Mouse (Mus musculus) heart, adult 11 months (tissue): ENCODE measurements at regions not wholly inside any gene's neighbourhood (a gene's known extent, or its start where the extent isn't known, plus 50 kb on each side); places are given as distances from the start of the nearest gene placed in this dataset.

ENCODE experiments used
- DNase-seq: peaks from one replicate; pipeline ENCODE4 v3.0.0; 2022

GRCm38 (mm10) chr19:14873986-14874385 lies 276.1 kb upstream of the Tle4 start:
- peak; percentile 31 for DNase-seq

GRCm38 (mm10) chr19:14871178-14871867 lies 273.5 kb upstream of the Tle4 start:
- DNase-seq = no peak

GRCm38 (mm10) chr19:14862654-14863468 lies 265.0 kb upstream of the Tle4 start:
- no peak for DNase-seq

- DNase-seq = no peak
Observed at GRCm38 (mm10) chr19:14855036-14855435, 257.2 kb upstream of the Tle4 start.

GRCm38 (mm10) chr19:14853416-14853815 lies 255.6 kb upstream of the Tle4 start:
- no peak for DNase-seq

- no peak for DNase-seq
Observed at GRCm38 (mm10) chr19:14849561-14849960, 251.7 kb upstream of the Tle4 start.

GRCm38 (mm10) chr19:14847120-14847519 lies 249.3 kb upstream of the Tle4 start:
- DNase-seq = no peak

- DNase-seq = no peak
Observed at GRCm38 (mm10) chr19:14835629-14836028, 237.8 kb upstream of the Tle4 start.

- DNase-seq = no peak
Observed at GRCm38 (mm10) chr19:14816354-14816753, 218.5 kb upstream of the Tle4 start.

GRCm38 (mm10) chr19:14806787-14807186 lies 208.9 kb upstream of the Tle4 start:
- no peak for DNase-seq

- no peak for DNase-seq
Observed at GRCm38 (mm10) chr19:14802909-14803650, 205.2 kb upstream of the Tle4 start.

- DNase-seq = peak; percentile 55
Observed at GRCm38 (mm10) chr19:14801669-14802068, 203.8 kb upstream of the Tle4 start.

- no peak for DNase-seq
Observed at GRCm38 (mm10) chr19:14799002-14799401, 201.2 kb upstream of the Tle4 start.

GRCm38 (mm10) chr19:14798417-14798816 lies 200.6 kb upstream of the Tle4 start:
- DNase-seq = peak; percentile 42

- DNase-seq = no peak
Observed at GRCm38 (mm10) chr19:14795910-14796309, 198.1 kb upstream of the Tle4 start.

GRCm38 (mm10) chr19:14789992-14790391 lies 192.1 kb upstream of the Tle4 start:
- DNase-seq = no peak

GRCm38 (mm10) chr19:14788630-14789029 lies 190.8 kb upstream of the Tle4 start:
- no peak for DNase-seq

GRCm38 (mm10) chr19:14786868-14787267 lies 189.0 kb upstream of the Tle4 start:
- DNase-seq = no peak

GRCm38 (mm10) chr19:14785661-14786060 lies 187.8 kb upstream of the Tle4 start:
- DNase-seq = no peak

- no peak for DNase-seq
Observed at GRCm38 (mm10) chr19:14777709-14778108, 179.9 kb upstream of the Tle4 start.

GRCm38 (mm10) chr19:14777198-14777597 lies 179.3 kb upstream of the Tle4 start:
- DNase-seq = no peak

- no peak for DNase-seq
Observed at GRCm38 (mm10) chr19:14776791-14777190, 178.9 kb upstream of the Tle4 start.

GRCm38 (mm10) chr19:14772794-14773193 lies 174.9 kb upstream of the Tle4 start:
- DNase-seq = no peak

GRCm38 (mm10) chr19:14752646-14753045 lies 154.8 kb upstream of the Tle4 start:
- DNase-seq = no peak
